Mouse (Mus musculus): ENCODE results near the gene Olfr1342. TPM values are rescaled to one million over a fixed set of nuclear protein-coding genes. Genes with fewer than 3 reads are reported as not detected.

Gene Olfr1342
- polyA plus RNA-seq, 1 experiment from 2014 or later: not detected

GRCm38 (mm10) chr4:118658652-118659051 is 33.9 kb downstream of the Olfr1342 start, which contains the start of gene Olfr62:
Olfr62 (plus strand) TSS chr4:118658952.
- ATAC-seq (ENCODE audit: low FRiP score, low read depth): no peak
- Histone ChIP-seq H3K4me1 (no peaks in the 10 kb centered on the region), H3K9ac (no peak within 1 kb of the TSS), H3K4me3 (no peak within 1 kb of the TSS), H3K9me3 (no peaks in the 10 kb centered on the region), H3K27me3 (replicated peaks) (no peaks in the 10 kb centered on the region), H3K4me2 (replicated peaks) (no peak within 1 kb of the TSS), H3K36me3 (no peaks in the 10 kb centered on the region), H3K27ac (no peak within 1 kb of the TSS)

- WGBS: 2% methylated on average over 2 of the region's 2 CpGs
- Histone ChIP-seq H3K4me3 (no peak overlapping the region), H3K9me3 (no peaks in the 10 kb centered on the region), H3K36me3 (no peaks in the 10 kb centered on the region), H3K27me3 (replicated peaks) (no peaks in the 10 kb centered on the region), H3K4me2 (replicated peaks) (no peak overlapping the region), H3K4me1 (no peaks in the 10 kb centered on the region; the same call in 1 of the 2 replicates), H3K27ac (no peak overlapping the region), H3K9ac (no peak overlapping the region)
- no peak for ATAC-seq (ENCODE audit: low FRiP score, low read depth)
These were observed 47.3 kb downstream of the Olfr1342 start for GRCm38 (mm10) chr4:118645234-118645633.

GRCm38 (mm10) chr4:118642346-118643190 is 50.0 kb downstream of the Olfr1342 start:
- no peak for ATAC-seq (ENCODE audit: low FRiP score, low read depth)
- 46% methylated on average over 20 of the region's 20 CpGs for WGBS

More at GRCm38 (mm10) chr4:118642346-118643190, 50.0 kb downstream of the Olfr1342 start:
- Histone ChIP-seq H3K27ac (no peak overlapping the region), H3K4me1 (no peaks in the 10 kb centered on the region; the same call in 1 of the 2 replicates), H3K9ac (no peak overlapping the region), H3K27me3 (replicated peaks) (no peaks in the 10 kb centered on the region), H3K36me3 (no peaks in the 10 kb centered on the region), H3K4me2 (replicated peaks) (no peak overlapping the region), H3K9me3 (no peaks in the 10 kb centered on the region), H3K4me3 (no peak overlapping the region)

Other genes starting within 250 kb of the Olfr1342 start
- 0.46 and 0.68 TPM in 2 replicates for gene Mpl, start 235.2 kb downstream of the Olfr1342 start, polyA plus RNA-seq (2016; fragmentation: Nextera tagmentation; extraction: Ambion mirVana)
- 23.2 and 23.5 TPM in 2 replicates for gene Tie1, start 202.7 kb downstream of the Olfr1342 start, polyA plus RNA-seq (2016; fragmentation: Nextera tagmentation; extraction: Ambion mirVana)
- 0.56 TPM in 1 of 2 replicates, not detected in the other for gene 2610528J11Rik, start 165.8 kb downstream of the Olfr1342 start, polyA plus RNA-seq (2016; fragmentation: Nextera tagmentation; extraction: Ambion mirVana)
- 0.23 TPM in 1 of 2 replicates, not detected in the other for gene Tmem125, start 148.7 kb downstream of the Olfr1342 start, polyA plus RNA-seq (2016; fragmentation: Nextera tagmentation; extraction: Ambion mirVana)
- gene Cfap57, start 72.0 kb downstream of the Olfr1342 start, polyA plus RNA-seq (2016; fragmentation: Nextera tagmentation; extraction: Ambion mirVana): 1.2 and 1.3 TPM in 2 replicates
- 151 and 158 TPM in 2 replicates for gene Ebna1bp2, start 72.0 kb downstream of the Olfr1342 start, polyA plus RNA-seq (2016; fragmentation: Nextera tagmentation; extraction: Ambion mirVana)
- gene Olfr62, start 33.8 kb downstream of the Olfr1342 start, polyA plus RNA-seq (2016; fragmentation: Nextera tagmentation; extraction: Ambion mirVana): not detected in 2 replicates
- not detected in 2 replicates for gene Olfr1341, start 10.8 kb upstream of the Olfr1342 start, polyA plus RNA-seq (2016; fragmentation: Nextera tagmentation; extraction: Ambion mirVana)
- not detected in 2 replicates for gene Olfr1340, start 27.4 kb upstream of the Olfr1342 start, polyA plus RNA-seq (2016; fragmentation: Nextera tagmentation; extraction: Ambion mirVana)
- not detected in 2 replicates for gene Olfr1339, start 39.4 kb upstream of the Olfr1342 start, polyA plus RNA-seq (2016; fragmentation: Nextera tagmentation; extraction: Ambion mirVana)
- gene Olfr1338, start 66.0 kb upstream of the Olfr1342 start, polyA plus RNA-seq (2016; fragmentation: Nextera tagmentation; extraction: Ambion mirVana): not detected in 2 replicates
- gene Olfr1337, start 89.8 kb upstream of the Olfr1342 start, polyA plus RNA-seq (2016; fragmentation: Nextera tagmentation; extraction: Ambion mirVana): not detected in 2 replicates
- not detected in 2 replicates for gene Olfr1335, start 117.2 kb upstream of the Olfr1342 start, polyA plus RNA-seq (2016; fragmentation: Nextera tagmentation; extraction: Ambion mirVana)
- not detected in 2 replicates for gene Olfr1333, start 143.5 kb upstream of the Olfr1342 start, polyA plus RNA-seq (2016; fragmentation: Nextera tagmentation; extraction: Ambion mirVana)
- not detected in 2 replicates for gene Olfr1331, start 171.9 kb upstream of the Olfr1342 start, polyA plus RNA-seq (2016; fragmentation: Nextera tagmentation; extraction: Ambion mirVana)
- gene Olfr1330, start 195.8 kb upstream of the Olfr1342 start, polyA plus RNA-seq (2016; fragmentation: Nextera tagmentation; extraction: Ambion mirVana): not detected in 2 replicates
- not detected in 2 replicates for gene Olfr1329, start 224.7 kb upstream of the Olfr1342 start, polyA plus RNA-seq (2016; fragmentation: Nextera tagmentation; extraction: Ambion mirVana)
- gene Olfr1328, start 245.9 kb upstream of the Olfr1342 start, polyA plus RNA-seq (2016; fragmentation: Nextera tagmentation; extraction: Ambion mirVana): not detected in 2 replicates